ENCODE assay signal across 19 mouse cellular contexts in genomic region chr7:28581721-28582120, GRCm38 (mm10). TPM values are rescaled to one million over a fixed set of nuclear protein-coding genes. Genes with fewer than 3 reads are reported as not detected.
DNase-seq lines count a peak whose midpoint lies in the region; ATAC-seq and TF ChIP-seq lines count a peak whose summit lies in the region.
"Had no signal": no experiment of that assay in that cellular context is flagged by ENCODE, and none has a peak within 500 bp of the region (broad histone marks: within the 10 kb centered on the region; RNA-seq: fewer than 3 reads in every experiment).

No protein-coding gene starts in this region.

- no peaks in the 10 kb centered on the region for H3K9me3 ChIP-seq in G1E (replicated peaks)
- H3K9me3 ChIP-seq in liver, postnatal 0 days (ENCODE audit: low read length) = no peaks in the 10 kb centered on the region
- H3K9me3 ChIP-seq: forebrain, embryonic 10.5 days; neural tube, embryonic 15.5 days had no signal

- H3K27me3 ChIP-seq in G1E (ENCODE audit: insufficient read depth, low read length) = no peaks in the 10 kb centered on the region
- no peaks in the 10 kb centered on the region for H3K27me3 ChIP-seq in liver, postnatal 0 days (ENCODE audit: insufficient read depth, low read length)
- H3K27me3 ChIP-seq: neural tube, embryonic 15.5 days; Patski had no signal

- H3K4me2 ChIP-seq in liver, postnatal 0 days (ENCODE audit: low read depth, low read length) = peak overlapping the region; percentile 47
- H3K4me2 ChIP-seq: neural tube, embryonic 15.5 days had no signal

- peaks cover 69% of the 10 kb centered on the region for H3K36me3 ChIP-seq in G1E (replicated peaks)
- peaks cover 3% of the 10 kb centered on the region; the same call in 1 of the 2 replicates for H3K36me3 ChIP-seq in liver, postnatal 0 days (replicated peaks; ENCODE audit: insufficient read depth, low read length)
- H3K36me3 ChIP-seq: neural tube, embryonic 15.5 days had no signal

- no peak for DNase-seq in layer of hippocampus, adult 2 months (ENCODE audit: low spot score in 2 of 2)
- no peak for DNase-seq in layer of hippocampus, postnatal 25 days (ENCODE audit: extremely low spot score in 1 of 2, low spot score in 1 of 2)
- peak; percentile 67 for DNase-seq in G1E (ENCODE audit: low spot score)
- peak; percentile 49 for DNase-seq in liver, postnatal 0 days
- no peak for DNase-seq in cerebellum, postnatal 14 days
- DNase-seq in heart, adult 11 months = no peak
- DNase-seq: adrenal gland, adult 8-10 months; cerebellum, adult 11 months; embryo, embryonic 11 days; gastrocnemius, postnatal 10 days; lung, postnatal 14 days had no signal

- peak overlapping the region; percentile 91 for H3K27ac ChIP-seq in layer of hippocampus, adult 2 months
- peak overlapping the region; percentile 56 for H3K27ac ChIP-seq in liver, postnatal 0 days (ENCODE audit: low read depth)
- H3K27ac ChIP-seq: forebrain, embryonic 10.5 days had no signal

- ATAC-seq in G1E (ENCODE audit: extremely low read depth, insufficient number of reproducible peaks, low FRiP score, poor library complexity, severe bottlenecking) = peak; percentile 59
- ATAC-seq in erythroid progenitor cell, adult 5-6 weeks (replicated peaks; ENCODE audit: low FRiP score, poor library complexity, severe bottlenecking) = peak; percentile 88
- peak; percentile 81 for ATAC-seq in liver, postnatal 0 days
- ATAC-seq in activated CD4-positive, CD25-positive, alpha-beta regulatory T cell, adult 4 months = no peak
- ATAC-seq: Patski had no signal

- no peak overlapping the region for H3K4me3 ChIP-seq in layer of hippocampus, adult 2 months
- peak overlapping the region; percentile 55; the same call in 1 of the 2 replicates for H3K4me3 ChIP-seq in G1E (ENCODE audit: low read depth, low read length)
- H3K4me3 ChIP-seq in liver, postnatal 0 days (ENCODE audit: low read depth, low read length) = no peak overlapping the region
- H3K4me3 ChIP-seq: forebrain, embryonic 10.5 days; neural tube, embryonic 15.5 days had no signal

- 52% methylated on average over 4 of the region's 4 CpGs for WGBS in liver, postnatal 0 days (ENCODE audit: insufficient replicate concordance)

- H3K9ac ChIP-seq in liver, postnatal 0 days (replicated peaks) = no peak overlapping the region
- H3K9ac ChIP-seq: neural tube, embryonic 15.5 days had no signal

- H3K4me1 ChIP-seq in G1E (ENCODE audit: insufficient read depth, low read depth, low read length) = peaks cover 99% of the 10 kb centered on the region
- peaks cover 84% of the 10 kb centered on the region for H3K4me1 ChIP-seq in liver, postnatal 0 days (ENCODE audit: insufficient read depth)

- no peak for TF ChIP-seq CTCF in layer of hippocampus, adult 2 months (conservative IDR thresholded peaks at IDR 0.05)
- TF ChIP-seq CTCF in G1E (IDR thresholded peaks at IDR 0.05; ENCODE audit: low read depth, low read length) = no peak
- TF ChIP-seq CTCF in liver, postnatal 0 days (IDR thresholded peaks at IDR 0.05; ENCODE audit: low read depth) = no peak

- peak; percentile 77 for TF ChIP-seq EP300 in liver, postnatal 0 days (IDR thresholded peaks at IDR 0.05; ENCODE audit: low read depth)

RNA-seq across cellular contexts. Expression of gene Samd4b, which starts 16.2 kb away (rescaled TPM):
- total RNA-seq in layer of hippocampus, adult 2 months (2021) = 10 to 100 TPM; 67.8 to 70.1 TPM
- 10 to 100 TPM; 70.1 to 71.0 TPM for total RNA-seq in layer of hippocampus, postnatal 25 days (2021)
- total RNA-seq in G1E (2014; fragmentation: Nextera tagmentation) (62.7 and 75.9 TPM in 2 replicates), G1E (2017) (3.8 and 4.4 TPM in 2 replicates)
- polyA plus RNA-seq in G1E (2012) = 88.8 and 104 TPM in 2 replicates
- total RNA-seq in erythroid progenitor cell, adult 5-6 weeks (2015; ENCODE audit: low replicate concordance) = 15.9 and 29.6 TPM in 2 replicates
- 8.0 and 20.2 TPM in 2 replicates for total RNA-seq in erythroid progenitor cell, adult 5-6 weeks (2017; ENCODE audit: low replicate concordance)
- 3.5 and 4.3 TPM in 2 replicates for polyA plus RNA-seq in liver, postnatal 0 days (2015; fragmentation: Nextera tagmentation; extraction: Ambion mirVana)
- 1 to 10 TPM; 6.2 to 7.4 TPM for polyA plus RNA-seq in activated CD4-positive, CD25-positive, alpha-beta regulatory T cell, adult 4 months (2017; shearing (Covaris generic))

RNA-seq across cellular contexts. Expression of gene Pak4, which starts 16.3 kb away (rescaled TPM):
- total RNA-seq in layer of hippocampus, adult 2 months (2021) = 10 to 100 TPM; 13.7 to 16.2 TPM
- 10 to 100 TPM; 13.4 to 14.8 TPM for total RNA-seq in layer of hippocampus, postnatal 25 days (2021)
- total RNA-seq in G1E (2014; fragmentation: Nextera tagmentation) = 13.2 and 16.0 TPM in 2 replicates
- 5.6 and 6.4 TPM in 2 replicates for total RNA-seq in G1E (2017)
- polyA plus RNA-seq in G1E (2012) = 72.6 and 85.1 TPM in 2 replicates
- total RNA-seq in erythroid progenitor cell, adult 5-6 weeks (2015; ENCODE audit: low replicate concordance) = 7.6 and 9.6 TPM in 2 replicates
- 2.1 and 5.9 TPM in 2 replicates for total RNA-seq in erythroid progenitor cell, adult 5-6 weeks (2017; ENCODE audit: low replicate concordance)
- polyA plus RNA-seq in liver, postnatal 0 days (2015; fragmentation: Nextera tagmentation; extraction: Ambion mirVana) = 5.3 and 6.2 TPM in 2 replicates
- 1 to 10 TPM; 2.3 to 2.8 TPM for polyA plus RNA-seq in activated CD4-positive, CD25-positive, alpha-beta regulatory T cell, adult 4 months (2017; shearing (Covaris generic))

RNA-seq across cellular contexts. Expression of gene Nccrp1, which starts 34.7 kb away (rescaled TPM):
- total RNA-seq in layer of hippocampus, adult 2 months (2021) = under 1 TPM; 0.23 to 0.47 TPM
- under 1 TPM; 0.40 to 0.57 TPM for total RNA-seq in layer of hippocampus, postnatal 25 days (2021)
- total RNA-seq in G1E (2014; fragmentation: Nextera tagmentation) = not detected in 2 replicates
- total RNA-seq in G1E (2017) = not detected in 2 replicates
- polyA plus RNA-seq in G1E (2012) = 0.07 TPM in 1 of 2 replicates, not detected in the other
- not detected in 2 replicates for total RNA-seq in erythroid progenitor cell, adult 5-6 weeks (2015; ENCODE audit: low replicate concordance)
- total RNA-seq in erythroid progenitor cell, adult 5-6 weeks (2017; ENCODE audit: low replicate concordance) = not detected in 2 replicates
- not detected in 2 replicates for polyA plus RNA-seq in liver, postnatal 0 days (2015; fragmentation: Nextera tagmentation; extraction: Ambion mirVana)
- polyA plus RNA-seq in activated CD4-positive, CD25-positive, alpha-beta regulatory T cell, adult 4 months (2017; shearing (Covaris generic)) = not detected
- total RNA-seq: adrenal gland, adult 8-10 months; gastrocnemius, postnatal 10 days had no signal
- polyA plus RNA-seq: forebrain, embryonic 10.5 days; heart, postnatal 0 days; Patski had no signal

RNA-seq across cellular contexts. Expression of gene Sycn, which starts 41.0 kb away (rescaled TPM):
- not detected for total RNA-seq in layer of hippocampus, adult 2 months (2021)
- total RNA-seq in layer of hippocampus, postnatal 25 days (2021) = not detected
- not detected in 2 replicates for total RNA-seq in G1E (2014; fragmentation: Nextera tagmentation)
- total RNA-seq in G1E (2017) = not detected in 2 replicates
- not detected in 2 replicates for polyA plus RNA-seq in G1E (2012)
- not detected in 2 replicates for total RNA-seq in erythroid progenitor cell, adult 5-6 weeks (2015; ENCODE audit: low replicate concordance)
- not detected in 2 replicates for total RNA-seq in erythroid progenitor cell, adult 5-6 weeks (2017; ENCODE audit: low replicate concordance)
- polyA plus RNA-seq in liver, postnatal 0 days (2015; fragmentation: Nextera tagmentation; extraction: Ambion mirVana) = 1.3 and 7.7 TPM in 2 replicates
- not detected for polyA plus RNA-seq in activated CD4-positive, CD25-positive, alpha-beta regulatory T cell, adult 4 months (2017; shearing (Covaris generic))
- total RNA-seq: adrenal gland, adult 8-10 months; gastrocnemius, postnatal 10 days; left cerebral cortex, postnatal 25 days had no signal
- polyA plus RNA-seq: forebrain, embryonic 10.5 days; heart, postnatal 0 days; neural tube, embryonic 15.5 days; Patski had no signal

RNA-seq across cellular contexts. Expression of gene Acp7, which starts 49.4 kb away (rescaled TPM):
- total RNA-seq in layer of hippocampus, adult 2 months (2021) = 1 to 10 TPM; 1.2 to 2.2 TPM
- total RNA-seq in layer of hippocampus, postnatal 25 days (2021) = 1 to 10 TPM; 1.6 to 2.0 TPM
- total RNA-seq in G1E (2014; fragmentation: Nextera tagmentation) (not detected in 2 replicates), G1E (2017) (0.11 TPM in 1 of 2 replicates, not detected in the other)
- not detected in 2 replicates for polyA plus RNA-seq in G1E (2012)
- not detected in 2 replicates for total RNA-seq in erythroid progenitor cell, adult 5-6 weeks (2015; ENCODE audit: low replicate concordance)
- total RNA-seq in erythroid progenitor cell, adult 5-6 weeks (2017; ENCODE audit: low replicate concordance) = not detected in 2 replicates
- polyA plus RNA-seq in liver, postnatal 0 days (2015; fragmentation: Nextera tagmentation; extraction: Ambion mirVana) = not detected in 2 replicates
- not detected for polyA plus RNA-seq in activated CD4-positive, CD25-positive, alpha-beta regulatory T cell, adult 4 months (2017; shearing (Covaris generic))
- total RNA-seq: adrenal gland, adult 8-10 months; gastrocnemius, postnatal 10 days had no signal
- polyA plus RNA-seq: forebrain, embryonic 10.5 days; heart, postnatal 0 days; large intestine, adult 2 months; Patski had no signal

Comparison
In these comparisons a context has a peak if more than half of its experiments do, and no peak if none do; other contexts are left out.
1. DNase-seq: peak in G1E (single experiment) and liver, postnatal 0 days (single experiment); none in layer of hippocampus, adult 2 months (0 of 2), layer of hippocampus, postnatal 25 days (0 of 2), cerebellum, postnatal 14 days (0 of 2) and heart, adult 11 months (single experiment).